Mouse (Mus musculus) forebrain, embryonic 10.5 days (tissue): Measurements from ENCODE around the gene Relb. TPM values are rescaled to one million over a fixed set of nuclear protein-coding genes. Genes with fewer than 3 reads are reported as not detected.

ENCODE experiments used
- DNase-seq: peaks from one replicate; pipeline ENCODE4 v3.0.0-alpha.2; 2017; ENCODE audit warnings: low spot score; ENCODE audit errors: extremely low spot score
- H3K27ac ChIP-seq: fragments of 300-500 bp; sonication (generic); 2 replicates; pipeline ENCODE4 v1.5.1; 2016; ENCODE audit warnings: mild to moderate bottlenecking
- H3K27me3 ChIP-seq: fragments of 300-500 bp; sonication (generic); 2 replicates; pipeline ENCODE4 v1.6.1; 2016; ENCODE audit warnings: mild to moderate bottlenecking; ENCODE audit not compliant: poor library complexity, severe bottlenecking
- H3K36me3 ChIP-seq: fragments of 300-500 bp; sonication (generic); replicated peaks from 2 replicates; pipeline ENCODE4 v1.6.1; 2016; ENCODE audit warnings: mild to moderate bottlenecking, moderate library complexity
- H3K4me1 ChIP-seq: fragments of 300-500 bp; sonication (generic); 2 replicates; pipeline ENCODE4 v1.6.1; 2016
- H3K4me3 ChIP-seq: fragments of 300-500 bp; sonication (generic); 2 replicates; pipeline ENCODE4 v1.5.1; 2016; ENCODE audit warnings: mild to moderate bottlenecking, moderate library complexity
- H3K9me3 ChIP-seq: fragments of 300-500 bp; sonication (generic); 2 replicates; pipeline ENCODE4 v1.6.1; 2016; ENCODE audit warnings: mild to moderate bottlenecking, moderate library complexity
- WGBS: fragments of 180-500 bp; shearing (Covaris S2); methylation state at CpG from one replicate; pipeline ENCODE4 v1.1.7; 2016; 5-methylcytosine and 5-hydroxymethylcytosine counted together
- polyA plus RNA-seq: library from polyadenylated mRNA; unstranded; fragments of >200 nt; fragmentation: Nextera tagmentation; extraction: Ambion mirVana; gene quantifications from 2 replicates; pipeline ENCODE4 v1.2.1, GENCODE M21; 2016

Relb gene
- polyA plus RNA-seq, 1 experiment from 2014 or later = 3.0 TPM

GRCm38 (mm10) chr7:19663940-19664339 lies 34.7 kb upstream of the Relb start:
- DNase-seq = no peak
- peak overlapping the region; percentile 100 for H3K4me3 ChIP-seq
- H3K36me3 ChIP-seq = peaks cover 38% of the 10 kb centered on the region
- H3K27ac ChIP-seq = peak overlapping the region; percentile 93
- WGBS = 24% methylated on average over 8 of the region's 8 CpGs
- peaks cover 22% of the 10 kb centered on the region for H3K4me1 ChIP-seq
- no peaks in the 10 kb centered on the region for H3K9me3 ChIP-seq
- H3K27me3 ChIP-seq = no peaks in the 10 kb centered on the region

GRCm38 (mm10) chr7:19652614-19653013 lies 23.4 kb upstream of the Relb start:
- Histone ChIP-seq H3K36me3 (peaks cover 91% of the 10 kb centered on the region), H3K4me3 (no peak overlapping the region), H3K9me3 (no peaks in the 10 kb centered on the region), H3K27ac (no peak overlapping the region), H3K27me3 (no peaks in the 10 kb centered on the region), H3K4me1 (no peaks in the 10 kb centered on the region)
- DNase-seq = no peak
- WGBS = 94% methylated on average over 2 of the region's 2 CpGs

DNA sequence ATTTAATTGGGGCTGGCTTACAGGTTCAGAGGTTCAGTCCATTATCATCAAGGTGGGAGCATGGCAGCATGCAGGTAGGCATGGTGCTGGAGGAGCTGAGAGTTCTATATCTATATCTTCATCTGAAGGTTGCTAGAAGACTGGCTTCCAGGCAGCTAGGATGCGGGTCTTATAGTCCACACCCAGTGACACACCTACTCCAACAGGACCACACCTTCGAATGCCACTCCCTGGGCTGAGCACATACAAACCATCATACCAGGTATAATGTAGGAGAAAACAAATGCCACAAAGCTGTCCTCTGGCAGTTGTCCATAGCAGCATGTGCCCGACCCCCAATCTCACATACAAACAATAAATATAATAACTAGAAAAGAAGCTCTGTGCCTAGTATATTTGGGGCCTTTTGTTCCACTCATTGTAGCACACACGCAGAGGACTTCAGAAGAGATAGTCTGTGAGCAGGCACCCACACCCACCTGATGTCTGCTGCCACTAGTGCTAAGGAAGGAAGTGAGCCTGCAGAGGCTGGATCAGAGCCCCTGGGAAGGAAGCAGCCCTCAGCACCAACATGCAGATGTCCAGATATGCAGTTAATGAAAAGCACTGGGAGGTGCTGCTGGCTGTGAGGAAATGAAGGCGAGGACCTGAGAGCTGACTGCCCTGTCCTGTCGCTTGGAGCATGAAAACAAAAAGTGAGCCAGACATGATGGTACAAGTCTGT lies 22.0 kb upstream of the Relb start:
- WGBS = 91% methylated on average over 6 of the region's 6 CpGs
- no peak overlapping the region for H3K4me3 ChIP-seq
- H3K27me3 ChIP-seq = no peaks in the 10 kb centered on the region
- DNase-seq = no peak
- H3K9me3 ChIP-seq = no peaks in the 10 kb centered on the region
- H3K36me3 ChIP-seq = peaks cover 99% of the 10 kb centered on the region
- H3K4me1 ChIP-seq = no peaks in the 10 kb centered on the region
- no peak overlapping the region for H3K27ac ChIP-seq

DNA sequence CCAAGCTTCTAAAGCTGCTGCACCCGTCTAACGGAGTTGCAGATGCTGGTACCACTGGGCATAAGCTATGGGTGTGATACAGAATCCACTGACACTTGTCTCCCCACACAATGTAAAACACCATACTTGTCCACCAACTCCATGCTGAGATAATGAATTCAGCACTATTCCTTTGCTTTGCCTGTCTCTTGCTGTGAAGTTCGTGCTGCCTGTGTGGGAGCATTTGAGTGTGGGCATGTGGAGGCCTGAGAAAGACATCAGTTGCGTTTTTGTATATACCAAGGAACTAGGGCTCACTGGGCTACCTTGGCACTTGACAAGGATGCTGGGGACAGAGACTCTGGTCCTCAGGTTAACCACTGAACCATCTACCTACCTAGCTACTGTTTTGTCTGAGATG lies 12.0 kb upstream of the Relb start:
- whole genome bisulfite sequencing = 94% methylated on average over 4 of the region's 4 CpGs

DNA sequence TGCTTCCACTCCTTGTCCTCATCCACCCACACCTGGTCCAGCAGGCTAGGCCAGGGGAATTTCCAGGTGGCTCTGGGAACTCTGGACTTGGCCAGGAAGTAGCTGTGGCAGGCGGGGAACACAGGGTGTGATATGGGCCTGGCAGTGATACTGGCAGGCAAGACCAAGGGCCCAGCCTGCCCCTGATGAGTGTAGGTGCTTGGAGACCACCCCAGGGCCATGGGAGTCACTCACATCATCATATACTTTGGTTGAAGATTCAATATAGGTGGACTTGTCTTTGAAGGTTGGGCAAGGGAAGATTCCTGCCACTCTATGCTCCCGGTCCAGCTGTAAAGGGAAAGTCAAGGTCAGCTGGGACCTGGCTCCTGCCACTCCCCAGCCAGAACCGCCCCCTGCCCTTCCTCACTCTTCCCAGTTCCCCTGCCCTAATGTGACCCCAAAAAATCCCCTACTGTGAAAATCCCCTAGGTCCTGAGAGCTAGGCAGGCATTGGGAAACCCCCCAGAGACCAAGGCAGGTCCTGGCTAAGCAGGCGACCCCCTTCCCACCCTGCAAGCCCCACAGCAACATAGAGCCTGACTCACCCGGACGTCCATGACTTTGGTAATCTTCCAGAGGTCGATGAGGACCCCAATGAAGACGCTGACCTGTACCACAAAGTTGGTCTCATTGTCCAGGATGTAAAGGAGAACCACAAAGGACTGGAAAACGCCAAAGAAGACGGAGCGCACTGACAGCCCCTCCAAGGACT lies 6.0 kb upstream of the Relb start:
- Histone ChIP-seq H3K27ac (no peak overlapping the region), H3K27me3 (no peaks in the 10 kb centered on the region), H3K4me1 (no peaks in the 10 kb centered on the region), H3K4me3 (no peak overlapping the region), H3K36me3 (peaks cover 85% of the 10 kb centered on the region), H3K9me3 (no peaks in the 10 kb centered on the region)
- no peak for DNase-seq
- WGBS = 94% methylated on average over 11 of the region's 11 CpGs

More for the DNA sequence above, 12.0 kb upstream of the Relb start:
- no peak for DNase-seq
- Histone ChIP-seq H3K9me3 (no peaks in the 10 kb centered on the region), H3K36me3 (peaks cover 100% of the 10 kb centered on the region), H3K4me1 (no peaks in the 10 kb centered on the region), H3K4me3 (no peak overlapping the region), H3K27me3 (no peaks in the 10 kb centered on the region), H3K27ac (no peak overlapping the region)

- H3K36me3 ChIP-seq = peaks cover 78% of the 10 kb centered on the region
Measured at GRCm38 (mm10) chr7:19634591-19634990, 5.4 kb upstream of the Relb start.

GRCm38 (mm10) chr7:19633855-19634254 lies 4.6 kb upstream of the Relb start:
- 96% methylated on average over 15 of the region's 15 CpGs for WGBS
- Histone ChIP-seq H3K4me3 (no peak overlapping the region), H3K27me3 (no peaks in the 10 kb centered on the region), H3K27ac (no peak overlapping the region), H3K9me3 (no peaks in the 10 kb centered on the region), H3K36me3 (peaks cover 71% of the 10 kb centered on the region), H3K4me1 (peaks cover 11% of the 10 kb centered on the region)
- no peak for DNase-seq

More at GRCm38 (mm10) chr7:19634591-19634990, 5.4 kb upstream of the Relb start:
- Histone ChIP-seq H3K27ac (no peak overlapping the region), H3K4me1 (peaks cover 4% of the 10 kb centered on the region), H3K27me3 (no peaks in the 10 kb centered on the region), H3K9me3 (no peaks in the 10 kb centered on the region), H3K4me3 (no peak overlapping the region)
- no peak for DNase-seq
- 95% methylated on average over 2 of the region's 2 CpGs for WGBS

- H3K4me3 ChIP-seq = no peak overlapping the region
- peaks cover 18% of the 10 kb centered on the region for H3K4me1 ChIP-seq
- no peak for DNase-seq
- H3K36me3 ChIP-seq = peaks cover 64% of the 10 kb centered on the region
- H3K9me3 ChIP-seq = no peaks in the 10 kb centered on the region
- 92% methylated on average over 17 of the region's 17 CpGs for WGBS
- H3K27me3 ChIP-seq = no peaks in the 10 kb centered on the region
- no peak overlapping the region for H3K27ac ChIP-seq
Measured at GRCm38 (mm10) chr7:19633197-19633596, 4.0 kb upstream of the Relb start.

DNA sequence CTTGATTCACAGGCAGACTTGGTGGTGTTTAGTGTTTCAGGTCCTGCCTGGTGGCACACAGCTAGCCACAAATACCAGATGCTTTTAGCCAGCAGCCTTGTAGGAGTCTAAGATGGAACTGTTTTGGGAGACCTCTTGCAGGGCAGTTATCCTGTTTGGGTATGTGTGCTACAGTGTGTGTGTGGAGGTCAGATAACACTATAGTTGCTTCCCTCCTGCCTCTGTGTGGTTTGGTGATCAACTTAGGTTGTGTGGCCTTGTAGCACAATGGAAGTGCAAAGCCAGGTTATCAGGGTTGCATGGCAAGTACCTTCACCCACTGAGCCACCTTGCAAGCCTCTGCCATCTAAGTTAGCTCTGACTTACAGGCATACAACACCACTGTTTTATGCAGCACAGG lies 3.5 kb upstream of the Relb start:
- Histone ChIP-seq H3K27ac (no peak overlapping the region), H3K27me3 (no peaks in the 10 kb centered on the region), H3K36me3 (peaks cover 59% of the 10 kb centered on the region), H3K9me3 (no peaks in the 10 kb centered on the region), H3K4me1 (peaks cover 22% of the 10 kb centered on the region), H3K4me3 (no peak overlapping the region)
- DNase-seq = no peak

GRCm38 (mm10) chr7:19632275-19632674 lies 3.0 kb upstream of the Relb start:
- H3K4me1 ChIP-seq = peaks cover 24% of the 10 kb centered on the region
- H3K9me3 ChIP-seq = no peaks in the 10 kb centered on the region
- no peaks in the 10 kb centered on the region for H3K27me3 ChIP-seq
- H3K4me3 ChIP-seq = no peak overlapping the region
- peaks cover 55% of the 10 kb centered on the region for H3K36me3 ChIP-seq
- DNase-seq = no peak
- H3K27ac ChIP-seq = no peak overlapping the region

- Histone ChIP-seq H3K9me3 (no peaks in the 10 kb centered on the region), H3K4me3 (peak overlapping the region; percentile 74), H3K27me3 (no peaks in the 10 kb centered on the region), H3K27ac (peak overlapping the region; percentile 76), H3K4me1 (peaks cover 24% of the 10 kb centered on the region), H3K36me3 (peaks cover 20% of the 10 kb centered on the region)
- under 1% methylated on average over 56 of the region's 57 CpGs for WGBS
- DNase-seq = peak; percentile 94
Measured at GRCm38 (mm10) chr7:19628536-19629360, 490 bp downstream of the Relb start.

GRCm38 (mm10) chr7:19628192-19628535 lies 1.1 kb downstream of the Relb start:
- Histone ChIP-seq H3K36me3 (peaks cover 14% of the 10 kb centered on the region), H3K27me3 (no peaks in the 10 kb centered on the region), H3K9me3 (no peaks in the 10 kb centered on the region), H3K4me3 (peak overlapping the region; percentile 74), H3K27ac (peak overlapping the region; percentile 76; the same call in 1 of the 2 replicates), H3K4me1 (peaks cover 24% of the 10 kb centered on the region)
- DNase-seq = no peak
- 17% methylated on average over 17 of the region's 17 CpGs for WGBS

- Histone ChIP-seq H3K9me3 (no peaks in the 10 kb centered on the region), H3K36me3 (peaks cover 10% of the 10 kb centered on the region), H3K4me3 (peak overlapping the region; percentile 74), H3K4me1 (peaks cover 24% of the 10 kb centered on the region), H3K27ac (no peak overlapping the region), H3K27me3 (no peaks in the 10 kb centered on the region)
- WGBS = 62% methylated on average over 3 of the region's 3 CpGs
- no peak for DNase-seq
Measured at GRCm38 (mm10) chr7:19627721-19628120, 1.5 kb downstream of the Relb start.
